Mouse (Mus musculus): ENCODE data around the gene Lyrm4. TPM values are rescaled to one million over a fixed set of nuclear protein-coding genes. Genes with fewer than 3 reads are reported as not detected.
A peak's percentile ranks its signal among the peaks of the same experiment; 100 is the strongest.

The Lyrm4 gene
- polyA plus RNA-seq, 1 experiment from 2014 or later: 24.5 TPM

DNA sequence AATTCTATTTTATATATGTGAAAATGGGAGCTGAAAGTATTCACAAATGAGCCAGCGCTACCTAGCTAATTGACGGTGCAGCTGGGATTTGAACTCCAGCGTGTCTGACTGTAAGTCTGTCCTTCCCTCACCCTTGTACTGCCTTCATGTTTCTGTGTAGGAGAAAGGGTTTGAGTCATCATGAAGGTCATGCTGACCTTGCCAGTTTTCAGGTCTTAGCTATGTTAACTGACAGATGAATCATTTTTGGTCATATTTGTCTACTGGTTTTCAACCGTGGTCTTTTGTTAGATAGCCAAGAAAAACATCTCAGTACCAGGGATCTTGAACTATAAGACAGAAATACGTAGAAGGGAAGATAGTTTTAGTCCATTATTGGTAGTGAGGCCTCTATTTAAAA lies 14.1 kb upstream of the Lyrm4 start:
- 87% methylated on average over 5 of the region's 5 CpGs for WGBS
- H3K4me1 ChIP-seq: peaks cover 4% of the 10 kb centered on the region; the same call in 1 of the 2 replicates
- no peaks in the 10 kb centered on the region for H3K27me3 ChIP-seq (ENCODE audit: insufficient read depth, poor library complexity, severe bottlenecking)
- DNase-seq (ENCODE audit: low spot score): no peak
- no peak overlapping the region for H3K27ac ChIP-seq
- H3K9me3 ChIP-seq: no peaks in the 10 kb centered on the region
- H3K4me3 ChIP-seq: no peak overlapping the region
- no peaks in the 10 kb centered on the region for H3K36me3 ChIP-seq

GRCm38 (mm10) chr13:36129360-36130054 lies 12.2 kb upstream of the Lyrm4 start:
- H3K4me3 ChIP-seq: no peak overlapping the region
- no peak for DNase-seq (ENCODE audit: low spot score)
- WGBS: 87% methylated on average over 2 of the region's 2 CpGs

GRCm38 (mm10) chr13:36120606-36121005 lies 3.3 kb upstream of the Lyrm4 start:
- DNase-seq (ENCODE audit: low spot score): no peak
- H3K4me3 ChIP-seq: no peak overlapping the region
- no peaks in the 10 kb centered on the region for H3K9me3 ChIP-seq
- H3K4me1 ChIP-seq: 0 out of 2 replicates have a peak, but pooled peaks cover 10% of the 10 kb centered on the region
- no peaks in the 10 kb centered on the region for H3K36me3 ChIP-seq
- 0 out of 2 replicates have a peak overlapping the region, but pooled peaks have one; percentile 10 for H3K27ac ChIP-seq
- H3K27me3 ChIP-seq (ENCODE audit: insufficient read depth, poor library complexity, severe bottlenecking): no peaks in the 10 kb centered on the region

More at GRCm38 (mm10) chr13:36129360-36130054, 12.2 kb upstream of the Lyrm4 start:
- no peaks in the 10 kb centered on the region for H3K27me3 ChIP-seq (ENCODE audit: insufficient read depth, poor library complexity, severe bottlenecking)
- no peaks in the 10 kb centered on the region for H3K36me3 ChIP-seq
- no peak overlapping the region for H3K27ac ChIP-seq
- H3K4me1 ChIP-seq: peaks cover 4% of the 10 kb centered on the region; the same call in 1 of the 2 replicates
- H3K9me3 ChIP-seq: no peaks in the 10 kb centered on the region

DNA sequence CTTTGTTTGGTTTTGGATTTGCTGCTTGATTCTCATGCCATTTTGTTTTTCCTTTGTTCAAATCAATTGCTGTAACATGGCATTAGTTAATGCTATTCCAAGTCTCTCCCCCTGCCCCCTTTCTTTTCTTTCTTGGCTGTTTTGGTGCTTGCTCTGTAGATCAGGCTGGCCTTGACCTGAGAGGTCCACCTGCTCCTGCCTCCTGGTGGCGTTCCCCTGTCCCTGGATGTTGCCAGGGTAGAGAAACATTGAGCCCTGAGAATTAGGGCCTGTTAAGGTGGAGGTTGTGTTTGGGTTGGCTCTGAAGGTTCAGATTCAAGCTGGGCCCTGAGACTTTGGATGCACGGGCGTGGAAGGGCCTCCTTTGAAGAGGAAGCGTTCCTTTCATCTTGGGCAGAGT lies 2.4 kb upstream of the Lyrm4 start:
- H3K27me3 ChIP-seq (ENCODE audit: insufficient read depth, poor library complexity, severe bottlenecking): no peaks in the 10 kb centered on the region
- H3K4me3 ChIP-seq: no peak overlapping the region
- H3K4me1 ChIP-seq: 0 out of 2 replicates have a peak, but pooled peaks cover 12% of the 10 kb centered on the region
- no peaks in the 10 kb centered on the region for H3K9me3 ChIP-seq
- DNase-seq (ENCODE audit: low spot score): no peak
- WGBS: 85% methylated on average over 4 of the region's 4 CpGs
- 0 out of 2 replicates have a peak overlapping the region, but pooled peaks have one; percentile 10 for H3K27ac ChIP-seq
- H3K36me3 ChIP-seq: no peaks in the 10 kb centered on the region

- peak; percentile 87 for DNase-seq (ENCODE audit: low spot score)
- H3K36me3 ChIP-seq: no peaks in the 10 kb centered on the region
- no peaks in the 10 kb centered on the region for H3K9me3 ChIP-seq
- H3K4me3 ChIP-seq: peak overlapping the region; percentile 78
- 8% methylated on average over 21 of the region's 21 CpGs for WGBS
- peak overlapping the region; percentile 98 for H3K27ac ChIP-seq
- H3K4me1 ChIP-seq: 0 out of 2 replicates have a peak, but pooled peaks cover 12% of the 10 kb centered on the region
- H3K27me3 ChIP-seq (ENCODE audit: insufficient read depth, poor library complexity, severe bottlenecking): no peaks in the 10 kb centered on the region
These were observed 695 bp downstream of the Lyrm4 start for GRCm38 (mm10) chr13:36116520-36117142.

DNA sequence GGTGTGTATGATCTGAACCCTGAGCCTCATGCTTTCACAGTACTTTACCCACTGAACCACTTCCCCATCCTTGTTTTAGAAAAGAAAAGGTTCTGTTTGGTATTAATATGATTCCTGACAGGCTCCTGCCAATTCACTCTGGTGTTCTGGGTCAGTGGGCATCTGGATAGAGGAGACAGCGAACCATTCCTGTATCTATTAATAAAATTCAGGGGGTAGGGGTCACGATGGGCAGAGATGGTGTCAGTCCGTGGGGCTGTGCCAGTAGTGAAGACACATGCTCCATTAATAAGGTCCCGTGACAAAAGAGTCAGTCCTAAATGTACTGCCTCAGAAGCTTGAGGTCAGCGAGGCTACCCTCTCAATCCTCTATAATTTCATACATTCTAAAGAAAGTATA lies 4.1 kb downstream of the Lyrm4 start:
- no peaks in the 10 kb centered on the region for H3K27me3 ChIP-seq (ENCODE audit: insufficient read depth, poor library complexity, severe bottlenecking)
- 91% methylated on average over 5 of the region's 5 CpGs for WGBS
- H3K36me3 ChIP-seq: peaks cover 4% of the 10 kb centered on the region; the same call in 1 of the 2 replicates
- H3K9me3 ChIP-seq: no peaks in the 10 kb centered on the region
- H3K27ac ChIP-seq: no peak overlapping the region
- H3K4me1 ChIP-seq: 0 out of 2 replicates have a peak, but pooled peaks cover 6% of the 10 kb centered on the region
- H3K4me3 ChIP-seq: no peak overlapping the region
- no peak for DNase-seq (ENCODE audit: low spot score)

DNA sequence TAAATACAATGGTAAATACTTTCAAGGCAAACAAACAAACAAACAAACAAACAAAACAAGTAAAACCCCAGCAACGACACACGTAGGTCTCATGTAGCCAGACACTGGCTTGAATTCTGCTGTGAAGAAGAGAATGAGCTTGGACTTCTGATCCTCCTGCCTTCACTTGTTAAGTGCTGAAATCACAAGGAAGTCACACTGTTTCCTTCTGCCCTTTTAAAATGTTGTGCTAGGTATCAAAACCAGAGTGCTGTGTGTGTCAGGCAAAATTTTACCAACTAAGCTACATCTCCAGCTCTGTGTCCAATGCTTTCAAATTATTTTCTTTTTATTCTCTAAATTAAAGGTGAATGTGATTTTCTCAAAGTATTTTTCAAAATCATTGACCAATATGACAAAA lies 6.0 kb downstream of the Lyrm4 start:
- no peaks in the 10 kb centered on the region for H3K9me3 ChIP-seq
- H3K27me3 ChIP-seq (ENCODE audit: insufficient read depth, poor library complexity, severe bottlenecking): no peaks in the 10 kb centered on the region
- H3K4me1 ChIP-seq: 0 out of 2 replicates have a peak, but pooled peaks cover 9% of the 10 kb centered on the region
- H3K27ac ChIP-seq: no peak overlapping the region
- H3K4me3 ChIP-seq: no peak overlapping the region
- H3K36me3 ChIP-seq: peaks cover 4% of the 10 kb centered on the region; the same call in 1 of the 2 replicates
- 89% methylated on average over 2 of the region's 2 CpGs for WGBS
- no peak for DNase-seq (ENCODE audit: low spot score)

DNA sequence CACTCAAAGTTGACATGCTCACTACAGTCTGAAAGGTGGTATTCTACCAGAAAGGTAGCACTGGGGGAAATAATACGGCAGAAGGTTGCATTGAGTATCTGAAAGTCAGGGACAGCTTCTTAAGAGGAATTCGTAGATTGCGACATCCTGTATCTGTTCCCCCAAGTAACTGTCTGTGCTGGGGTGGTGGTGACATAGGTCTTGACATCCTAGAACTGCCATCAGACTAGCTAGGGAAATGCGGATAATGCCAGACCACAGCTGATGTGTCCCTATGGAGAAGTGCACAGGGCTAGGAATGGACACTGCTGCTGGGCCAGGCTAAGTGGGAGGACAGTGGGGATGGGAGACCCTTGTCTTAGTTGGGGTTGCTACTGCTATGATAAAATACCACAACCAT lies 8.8 kb downstream of the Lyrm4 start:
- Histone ChIP-seq H3K4me1 (0 out of 2 replicates have a peak, but pooled peaks cover 3% of the 10 kb centered on the region), H3K27ac (no peak overlapping the region), H3K27me3 (ENCODE audit: insufficient read depth, poor library complexity, severe bottlenecking) (no peaks in the 10 kb centered on the region), H3K4me3 (no peak overlapping the region), H3K9me3 (no peaks in the 10 kb centered on the region), H3K36me3 (peaks cover 4% of the 10 kb centered on the region; the same call in 1 of the 2 replicates)
- WGBS: 87% methylated on average over 4 of the region's 4 CpGs
- no peak for DNase-seq (ENCODE audit: low spot score)

GRCm38 (mm10) chr13:36105591-36105990 lies 11.7 kb downstream of the Lyrm4 start:
- peaks cover 4% of the 10 kb centered on the region; the same call in 1 of the 2 replicates for H3K36me3 ChIP-seq
- H3K27ac ChIP-seq: no peak overlapping the region
- 0 out of 2 replicates have a peak, but pooled peaks cover 3% of the 10 kb centered on the region for H3K4me1 ChIP-seq
- no peak for DNase-seq (ENCODE audit: low spot score)
- WGBS: 84% methylated on average over 6 of the region's 6 CpGs
- H3K27me3 ChIP-seq (ENCODE audit: insufficient read depth, poor library complexity, severe bottlenecking): no peaks in the 10 kb centered on the region
- no peaks in the 10 kb centered on the region for H3K9me3 ChIP-seq
- H3K4me3 ChIP-seq: no peak overlapping the region

GRCm38 (mm10) chr13:36096684-36097383 lies 20.5 kb downstream of the Lyrm4 start:
- Histone ChIP-seq H3K4me1 (peaks cover 13% of the 10 kb centered on the region; the same call in 1 of the 2 replicates), H3K9me3 (no peaks in the 10 kb centered on the region)
- WGBS: 29% methylated on average over 5 of the region's 5 CpGs

GRCm38 (mm10) chr13:36088168-36088567 lies 29.2 kb downstream of the Lyrm4 start:
- Histone ChIP-seq H3K9me3 (no peaks in the 10 kb centered on the region), H3K27ac (no peak overlapping the region), H3K36me3 (no peaks in the 10 kb centered on the region), H3K4me1 (peaks cover 26% of the 10 kb centered on the region), H3K4me3 (no peak overlapping the region), H3K27me3 (ENCODE audit: insufficient read depth, poor library complexity, severe bottlenecking) (no peaks in the 10 kb centered on the region)
- 71% methylated on average over 4 of the region's 4 CpGs for WGBS
- no peak for DNase-seq (ENCODE audit: low spot score)

More at GRCm38 (mm10) chr13:36096684-36097383, 20.5 kb downstream of the Lyrm4 start:
- peak overlapping the region; percentile 47; the same call in 1 of the 2 replicates for H3K27ac ChIP-seq
- DNase-seq (ENCODE audit: low spot score): no peak
- no peaks in the 10 kb centered on the region for H3K36me3 ChIP-seq
- no peaks in the 10 kb centered on the region for H3K27me3 ChIP-seq (ENCODE audit: insufficient read depth, poor library complexity, severe bottlenecking)
- H3K4me3 ChIP-seq: no peak overlapping the region

DNA sequence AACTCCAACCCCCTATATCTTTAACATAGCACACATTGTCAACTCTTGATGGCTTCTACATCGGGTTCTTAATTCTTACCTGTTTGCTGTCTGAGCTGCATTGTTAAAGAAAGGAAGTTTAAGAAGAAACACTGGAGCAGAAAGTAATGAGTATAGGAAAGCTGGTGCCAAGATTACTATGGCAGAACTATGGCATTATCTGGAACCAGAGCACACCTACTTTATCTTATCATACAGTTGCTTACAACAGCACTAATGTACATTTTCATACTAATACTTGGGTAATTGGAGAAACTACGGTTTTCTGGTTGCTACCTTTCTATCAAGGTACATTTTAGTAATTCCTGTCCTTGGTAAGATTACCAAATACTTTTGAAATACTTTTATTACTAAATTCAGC lies 29.9 kb downstream of the Lyrm4 start:
- DNase-seq (ENCODE audit: low spot score): no peak
- Histone ChIP-seq H3K27ac (no peak overlapping the region), H3K4me3 (no peak overlapping the region), H3K27me3 (ENCODE audit: insufficient read depth, poor library complexity, severe bottlenecking) (no peaks in the 10 kb centered on the region), H3K9me3 (no peaks in the 10 kb centered on the region), H3K36me3 (no peaks in the 10 kb centered on the region), H3K4me1 (peaks cover 26% of the 10 kb centered on the region)
- WGBS: 88% methylated on average over 2 of the region's 2 CpGs
